ENCODE assay signal across 40 mouse cellular contexts in the genomic region with DNA sequence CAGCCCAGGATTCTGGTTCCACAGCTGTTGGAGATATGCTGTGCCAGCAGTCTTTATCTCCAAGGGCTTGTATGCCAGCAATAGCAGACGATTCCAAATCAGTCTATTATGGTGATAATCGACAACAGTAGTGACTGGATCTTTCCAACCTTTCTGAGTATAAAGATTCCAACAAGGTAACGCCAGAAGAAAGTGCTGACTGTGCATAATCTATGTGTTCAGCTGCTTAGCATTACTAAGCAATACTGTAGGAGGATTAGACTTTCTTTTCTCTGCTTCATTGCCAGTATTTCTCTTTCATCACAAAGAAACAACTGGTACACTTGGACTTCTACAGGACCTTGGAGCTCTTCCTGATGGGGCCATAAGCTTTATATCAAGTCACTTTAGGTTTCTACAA. TPM values are rescaled to one million over a fixed set of nuclear protein-coding genes. Genes with fewer than 3 reads are reported as not detected.
"Had no signal": no experiment of that assay in that cellular context is flagged by ENCODE, and none has a peak within 500 bp of the region (broad histone marks: within the 10 kb centered on the region; RNA-seq: fewer than 3 reads in every experiment).

No protein-coding gene starts in this region.

- H3K4me3 ChIP-seq: heart, embryonic 10.5 days; heart, embryonic 12.5 days; heart, embryonic 13.5 days; heart, embryonic 15.5 days; hindbrain, embryonic 10.5 days; hindbrain, embryonic 12.5 days; hindbrain, embryonic 13.5 days; hindbrain, embryonic 15.5 days; intestine, embryonic 15.5 days; kidney, embryonic 15.5 days; layer of hippocampus, adult 2 months; left cerebral cortex, adult 2 months had no signal

- H3K9me3 ChIP-seq: heart, embryonic 15.5 days; hindbrain, embryonic 13.5 days; hindbrain, embryonic 15.5 days; kidney, embryonic 15.5 days had no signal

- DNase-seq: heart, postnatal 10 days; heart, postnatal 14 days; heart, postnatal 36 days; kidney, adult 11 months; kidney, adult 18-20 months; kidney, adult 2 months; kidney, adult 8-10 months; kidney, adult 9 months; kidney, postnatal 10 days; kidney, postnatal 14 days; kidney, postnatal 25 days; kidney, postnatal 36 days; kidney, postnatal 4 days; layer of hippocampus, adult 9-11 months; layer of hippocampus, postnatal 36 days had no signal

- H3K4me2 ChIP-seq: heart, embryonic 11.5 days; heart, embryonic 12.5 days; heart, embryonic 13.5 days; heart, embryonic 15.5 days; hindbrain, embryonic 12.5 days; hindbrain, embryonic 13.5 days; hindbrain, embryonic 14.5 days; hindbrain, embryonic 15.5 days; intestine, embryonic 15.5 days; kidney, embryonic 15.5 days had no signal

- H3K9ac ChIP-seq: heart, embryonic 12.5 days; heart, embryonic 13.5 days; heart, embryonic 15.5 days; hindbrain, embryonic 12.5 days; hindbrain, embryonic 13.5 days; hindbrain, embryonic 14.5 days; hindbrain, embryonic 15.5 days; intestine, embryonic 15.5 days; kidney, embryonic 15.5 days had no signal

- H3K27me3 ChIP-seq: heart, embryonic 12.5 days; heart, embryonic 13.5 days; heart, embryonic 15.5 days; hindbrain, embryonic 12.5 days; hindbrain, embryonic 13.5 days; hindbrain, embryonic 15.5 days; intestine, embryonic 15.5 days; kidney, embryonic 15.5 days had no signal

- H3K27ac ChIP-seq: heart, embryonic 10.5 days; heart, embryonic 13.5 days; heart, embryonic 15.5 days; hindbrain, embryonic 10.5 days; hindbrain, embryonic 12.5 days; hindbrain, embryonic 13.5 days; hindbrain, embryonic 14.5 days; hindbrain, embryonic 15.5 days; hindbrain, postnatal 0 days; intestine, embryonic 15.5 days; kidney, embryonic 15.5 days; kidney, postnatal 0 days; layer of hippocampus, adult 2 months; left cerebral cortex, adult 2 months had no signal

- H3K4me1 ChIP-seq: heart, embryonic 10.5 days; heart, embryonic 12.5 days; heart, embryonic 13.5 days; heart, embryonic 15.5 days; hindbrain, embryonic 10.5 days; hindbrain, embryonic 12.5 days; hindbrain, embryonic 13.5 days; hindbrain, embryonic 15.5 days; intestine, embryonic 15.5 days; kidney, embryonic 15.5 days had no signal

- H3K36me3 ChIP-seq: heart, embryonic 10.5 days; heart, embryonic 12.5 days; heart, embryonic 13.5 days; heart, embryonic 15.5 days; hindbrain, embryonic 10.5 days; hindbrain, embryonic 12.5 days; hindbrain, embryonic 13.5 days; hindbrain, embryonic 15.5 days; intestine, embryonic 15.5 days; kidney, embryonic 15.5 days had no signal

RNA-seq across cellular contexts. Expression of a gene that starts 27.9 kb away (rescaled TPM):
- total RNA-seq: hindbrain, postnatal 0 days had no signal
- polyA plus RNA-seq: heart, embryonic 13.5 days; hindbrain, embryonic 11.5 days; hindbrain, embryonic 13.5 days; intestine, embryonic 15.5 days; intestine, embryonic 16.5 days; intestine, postnatal 0 days; kidney, adult 2 months; large intestine, adult 2 months had no signal

RNA-seq across cellular contexts. Expression of a gene that starts 57.4 kb away (rescaled TPM):
- total RNA-seq: heart, postnatal 10 days; heart, postnatal 14 days; heart, postnatal 25 days; heart, postnatal 36 days; layer of hippocampus, postnatal 10 days; layer of hippocampus, postnatal 14 days; layer of hippocampus, postnatal 36 days; left cerebral cortex, adult 18-20 months; left cerebral cortex, adult 2 months had no signal
- polyA plus RNA-seq: heart, embryonic 14.5 days; hindbrain, postnatal 0 days had no signal
